Comparison of ENCODE assay signal across 9 mouse cellular contexts in the genomic region with DNA sequence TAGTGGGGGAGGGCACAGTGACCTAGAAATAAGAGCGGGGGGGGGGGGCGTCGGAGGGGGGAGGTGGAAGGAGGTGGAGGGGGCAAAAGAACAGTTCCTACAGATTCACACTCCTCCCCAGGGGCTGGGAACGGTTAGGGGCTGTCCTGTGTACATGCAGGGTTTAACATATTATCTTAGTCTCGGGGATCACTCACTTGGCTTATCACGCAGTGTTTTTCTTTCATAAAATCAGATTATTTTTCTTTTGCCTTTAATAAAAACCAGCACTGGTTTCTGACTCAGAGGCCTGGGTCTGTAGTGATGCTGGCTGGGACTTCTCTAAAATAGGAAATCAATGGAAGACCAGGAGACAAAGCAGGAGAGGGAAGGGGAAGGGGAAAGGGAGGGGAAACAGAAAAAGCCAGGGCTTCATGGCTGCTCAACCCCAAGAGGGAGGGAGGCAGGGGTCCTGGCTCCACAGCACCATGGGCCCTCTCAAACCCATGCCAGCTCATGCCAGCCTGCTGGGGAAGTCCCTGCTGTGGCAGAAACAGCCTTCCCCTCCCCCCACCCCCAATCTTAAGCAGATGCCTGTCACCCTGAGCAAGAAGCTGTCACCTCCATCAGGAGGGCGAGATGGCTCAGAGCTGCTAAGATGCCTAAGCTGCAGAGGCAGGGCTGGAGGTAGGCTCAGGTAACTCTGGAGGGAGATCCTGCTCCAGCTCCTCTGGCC.
DNase-seq lines count a peak whose midpoint lies in the region; ATAC-seq and TF ChIP-seq lines count a peak whose summit lies in the region.
"Had no signal": no experiment of that assay in that cellular context is flagged by ENCODE, and none has a peak within 500 bp of the region (broad histone marks: within the 10 kb centered on the region; RNA-seq: fewer than 3 reads in every experiment).

No protein-coding gene starts in this region.

- no peak overlapping the region for H3K9ac ChIP-seq in intestine, embryonic 14.5 days (ENCODE audit: low read length)
- no peak overlapping the region for H3K9ac ChIP-seq in intestine, embryonic 16.5 days (ENCODE audit: low read depth, low read length)
- no peak overlapping the region for H3K9ac ChIP-seq in embryonic facial prominence, embryonic 11.5 days (replicated peaks; ENCODE audit: low read length)
- no peak overlapping the region for H3K9ac ChIP-seq in hindbrain, embryonic 12.5 days
- no peak overlapping the region for H3K9ac ChIP-seq in midbrain, embryonic 15.5 days

- H3K4me2 ChIP-seq in intestine, embryonic 14.5 days (ENCODE audit: low read length), result no peak overlapping the region
- no peak overlapping the region for H3K4me2 ChIP-seq in intestine, embryonic 16.5 days (ENCODE audit: low read depth, low read length)
- no peak overlapping the region for H3K4me2 ChIP-seq in embryonic facial prominence, embryonic 11.5 days (ENCODE audit: low read depth, low read length)
- H3K4me2 ChIP-seq in hindbrain, embryonic 12.5 days (replicated peaks), result peak overlapping the region; percentile 13; the same call in 1 of the 2 replicates
- H3K4me2 ChIP-seq in midbrain, embryonic 15.5 days, result no peak overlapping the region

- H3K4me3 ChIP-seq in intestine, embryonic 14.5 days (ENCODE audit: low read depth, low read length), result no peak overlapping the region
- no peak overlapping the region for H3K4me3 ChIP-seq in intestine, embryonic 16.5 days (ENCODE audit: low read length)
- no peak overlapping the region for H3K4me3 ChIP-seq in embryonic facial prominence, embryonic 11.5 days (ENCODE audit: low read depth, low read length)
- no peak overlapping the region for H3K4me3 ChIP-seq in hindbrain, embryonic 12.5 days
- no peak overlapping the region for H3K4me3 ChIP-seq in midbrain, embryonic 15.5 days
- no peak overlapping the region for H3K4me3 ChIP-seq in gastrocnemius, adult 2 months
- H3K4me3 ChIP-seq: megakaryocyte, embryonic 14.5 days had no signal

- no peak for DNase-seq in intestine, embryonic 14.5 days (ENCODE audit: low spot score)
- peak; percentile 44 for DNase-seq in embryonic facial prominence, embryonic 11.5 days (ENCODE audit: low spot score)
- no peak for DNase-seq in Muller cell, postnatal 12 days (ENCODE audit: inconsistent ontology term)
- DNase-seq in adipocyte (ENCODE audit: low spot score), result no peak
- no peak for DNase-seq in gastrocnemius, adult 2 months

- no peaks in the 10 kb centered on the region for H3K36me3 ChIP-seq in intestine, embryonic 14.5 days (ENCODE audit: control insufficient read depth, insufficient read depth, low read length)
- no peaks in the 10 kb centered on the region for H3K36me3 ChIP-seq in intestine, embryonic 16.5 days (ENCODE audit: control insufficient read depth, insufficient read depth, low read length)
- H3K36me3 ChIP-seq in embryonic facial prominence, embryonic 11.5 days (replicated peaks; ENCODE audit: control insufficient read depth, insufficient read depth, low read depth, low read length), result no peaks in the 10 kb centered on the region
- no peaks in the 10 kb centered on the region for H3K36me3 ChIP-seq in hindbrain, embryonic 12.5 days
- no peaks in the 10 kb centered on the region for H3K36me3 ChIP-seq in midbrain, embryonic 15.5 days (replicated peaks)

- H3K4me1 ChIP-seq in intestine, embryonic 14.5 days (replicated peaks; ENCODE audit: control insufficient read depth, insufficient read depth, low read length), result peaks cover 13% of the 10 kb centered on the region; the same call in 1 of the 2 replicates
- H3K4me1 ChIP-seq in intestine, embryonic 16.5 days (ENCODE audit: control insufficient read depth, insufficient read depth, low read length), result peaks cover 6% of the 10 kb centered on the region
- H3K4me1 ChIP-seq in embryonic facial prominence, embryonic 11.5 days (ENCODE audit: control insufficient read depth, insufficient read depth, low read length), result peaks cover 5% of the 10 kb centered on the region; the same call in 1 of the 2 replicates
- peaks cover 33% of the 10 kb centered on the region for H3K4me1 ChIP-seq in hindbrain, embryonic 12.5 days
- H3K4me1 ChIP-seq in midbrain, embryonic 15.5 days, result peaks cover 55% of the 10 kb centered on the region
- H3K4me1 ChIP-seq: megakaryocyte, embryonic 14.5 days had no signal

- H3K27ac ChIP-seq in intestine, embryonic 14.5 days (ENCODE audit: low read depth), result peak overlapping the region; percentile 38; the same call in 1 of the 2 replicates
- H3K27ac ChIP-seq in intestine, embryonic 16.5 days (ENCODE audit: low read length), result no peak overlapping the region
- peak overlapping the region; percentile 78 for H3K27ac ChIP-seq in embryonic facial prominence, embryonic 11.5 days (replicated peaks; ENCODE audit: low read depth, low read length)
- H3K27ac ChIP-seq in hindbrain, embryonic 12.5 days, result peak overlapping the region; percentile 82
- peak overlapping the region; percentile 88 for H3K27ac ChIP-seq in midbrain, embryonic 15.5 days
- H3K27ac ChIP-seq in gastrocnemius, adult 2 months, result no peak overlapping the region

- 0 out of 2 replicates have a peak, but pooled peaks cover 3% of the 10 kb centered on the region for H3K9me3 ChIP-seq in intestine, embryonic 14.5 days (ENCODE audit: control insufficient read depth, low read length)
- no peaks in the 10 kb centered on the region for H3K9me3 ChIP-seq in intestine, embryonic 16.5 days (ENCODE audit: control insufficient read depth, low read length)
- no peaks in the 10 kb centered on the region for H3K9me3 ChIP-seq in embryonic facial prominence, embryonic 11.5 days (replicated peaks; ENCODE audit: control insufficient read depth, low read length)
- no peaks in the 10 kb centered on the region for H3K9me3 ChIP-seq in hindbrain, embryonic 12.5 days (replicated peaks)
- no peaks in the 10 kb centered on the region for H3K9me3 ChIP-seq in midbrain, embryonic 15.5 days

- TF ChIP-seq CTCF in gastrocnemius, adult 2 months (IDR thresholded peaks at IDR 0.05), result no peak

- no peaks in the 10 kb centered on the region for H3K27me3 ChIP-seq in intestine, embryonic 14.5 days (replicated peaks; ENCODE audit: control insufficient read depth, insufficient read depth, low read length)
- H3K27me3 ChIP-seq in intestine, embryonic 16.5 days (replicated peaks; ENCODE audit: control insufficient read depth, insufficient read depth, low read length), result no peaks in the 10 kb centered on the region
- no peaks in the 10 kb centered on the region for H3K27me3 ChIP-seq in embryonic facial prominence, embryonic 11.5 days (ENCODE audit: control insufficient read depth, insufficient read depth, low read length)
- H3K27me3 ChIP-seq in hindbrain, embryonic 12.5 days, result no peaks in the 10 kb centered on the region; the same call in 1 of the 2 replicates
- H3K27me3 ChIP-seq in midbrain, embryonic 15.5 days (replicated peaks), result no peaks in the 10 kb centered on the region

- no peak for ATAC-seq in intestine, embryonic 14.5 days (replicated peaks; ENCODE audit: low FRiP score, low TSS enrichment, low read depth)
- ATAC-seq in intestine, embryonic 16.5 days, result no peak
- ATAC-seq in embryonic facial prominence, embryonic 11.5 days (replicated peaks; ENCODE audit: insufficient number of reproducible peaks, low FRiP score, low TSS enrichment, low read depth), result 0 out of 2 replicates have a peak, but pooled peaks have one; percentile 32
- ATAC-seq in hindbrain, embryonic 12.5 days (ENCODE audit: low FRiP score), result peak; percentile 49
- ATAC-seq in midbrain, embryonic 15.5 days (replicated peaks), result peak; percentile 75

- WGBS in intestine, embryonic 14.5 days, result 23% methylated on average over 6 of the region's 7 CpGs
- WGBS in intestine, embryonic 16.5 days, result 15% methylated on average over 7 of the region's 7 CpGs
- WGBS in embryonic facial prominence, embryonic 11.5 days, result 9% methylated on average over 5 of the region's 7 CpGs
- WGBS in hindbrain, embryonic 12.5 days, result 11% methylated on average over 6 of the region's 7 CpGs
- WGBS in midbrain, embryonic 15.5 days, result 14% methylated on average over 6 of the region's 7 CpGs

- intact Hi-C loops in gastrocnemius, adult 2 months (cut with DNase I), result no loop called here

Comparison
In these comparisons a context has a peak if more than half of its experiments do, and no peak if none do; other contexts are left out.
1. H3K27ac ChIP-seq: peak in intestine, embryonic 14.5 days (single experiment), embryonic facial prominence, embryonic 11.5 days (single experiment), hindbrain, embryonic 12.5 days (single experiment) and midbrain, embryonic 15.5 days (single experiment); none in intestine, embryonic 16.5 days (single experiment) and gastrocnemius, adult 2 months (single experiment).
2. ATAC-seq: peak in embryonic facial prominence, embryonic 11.5 days (single experiment), hindbrain, embryonic 12.5 days (single experiment) and midbrain, embryonic 15.5 days (single experiment); none in intestine, embryonic 14.5 days (single experiment) and intestine, embryonic 16.5 days (single experiment).